Mouse (Mus musculus) olfactory bulb, adult 2 months (tissue): ENCODE data around the gene St6galnac3. TPM values are rescaled to one million over a fixed set of nuclear protein-coding genes. Genes with fewer than 3 reads are reported as not detected.

Source experiments
- H3K27ac ChIP-seq: fragments of 200-500 bp; 2 replicates; pipeline ENCODE4 v1.5.1; 2012; ENCODE audit warnings: low read depth, low read length; ENCODE audit not compliant: insufficient read depth
- H3K4me1 ChIP-seq: fragments of 200-500 bp; 2 replicates; pipeline ENCODE4 v1.6.1; 2012; ENCODE audit warnings: low read length; ENCODE audit not compliant: control insufficient read depth, insufficient read depth
- H3K4me3 ChIP-seq: fragments of 200-500 bp; 2 replicates; pipeline ENCODE4 v1.5.1; 2012; ENCODE audit warnings: mild to moderate bottlenecking, low read depth, low read length, moderate library complexity; ENCODE audit not compliant: insufficient read depth
- CTCF ChIP-seq: fragments of 200-500 bp; IDR thresholded peaks from 2 replicates; pipeline ENCODE4 v1.5.1; 2012; ENCODE audit warnings: low read depth, mild to moderate bottlenecking, low read length, moderate library complexity; ENCODE audit not compliant: insufficient read depth
- POLR2A ChIP-seq: fragments of 200-500 bp; IDR thresholded peaks from 2 replicates; pipeline ENCODE4 v1.6.1; 2012; ENCODE audit warnings: mild to moderate bottlenecking, low read depth, low read length, moderate library complexity; ENCODE audit not compliant: insufficient read depth
- WGBS: fragments of 180-500 bp; shearing (Covaris S2); methylation state at CpG from one replicate; pipeline ENCODE4 v1.1.7; 2018; 5-methylcytosine and 5-hydroxymethylcytosine counted together
- polyA plus RNA-seq: library from polyadenylated mRNA; stranded (reverse); fragments of >200 nt; gene quantifications from 2 replicates; pipeline ENCODE4 v1.2.4, GENCODE M21; 2012; ENCODE audit warnings: low replicate concordance; ENCODE audit not compliant: missing spikeins, insufficient read depth, insufficient read length

The St6galnac3 gene
- polyA plus RNA-seq, 1 experiment, result not detected

GRCm38 (mm10) chr3:153456227-153456626, 268.7 kb downstream of the St6galnac3 start:
- no peak overlapping the region for H3K4me3 ChIP-seq
- TF ChIP-seq POLR2A (no peak), CTCF (no peak)
- 0 out of 2 replicates have a peak overlapping the region, but pooled peaks have one; percentile 4 for H3K27ac ChIP-seq
- 31% methylated on average over 5 of the region's 5 CpGs for WGBS
- H3K4me1 ChIP-seq, result peaks cover 14% of the 10 kb centered on the region

DNA sequence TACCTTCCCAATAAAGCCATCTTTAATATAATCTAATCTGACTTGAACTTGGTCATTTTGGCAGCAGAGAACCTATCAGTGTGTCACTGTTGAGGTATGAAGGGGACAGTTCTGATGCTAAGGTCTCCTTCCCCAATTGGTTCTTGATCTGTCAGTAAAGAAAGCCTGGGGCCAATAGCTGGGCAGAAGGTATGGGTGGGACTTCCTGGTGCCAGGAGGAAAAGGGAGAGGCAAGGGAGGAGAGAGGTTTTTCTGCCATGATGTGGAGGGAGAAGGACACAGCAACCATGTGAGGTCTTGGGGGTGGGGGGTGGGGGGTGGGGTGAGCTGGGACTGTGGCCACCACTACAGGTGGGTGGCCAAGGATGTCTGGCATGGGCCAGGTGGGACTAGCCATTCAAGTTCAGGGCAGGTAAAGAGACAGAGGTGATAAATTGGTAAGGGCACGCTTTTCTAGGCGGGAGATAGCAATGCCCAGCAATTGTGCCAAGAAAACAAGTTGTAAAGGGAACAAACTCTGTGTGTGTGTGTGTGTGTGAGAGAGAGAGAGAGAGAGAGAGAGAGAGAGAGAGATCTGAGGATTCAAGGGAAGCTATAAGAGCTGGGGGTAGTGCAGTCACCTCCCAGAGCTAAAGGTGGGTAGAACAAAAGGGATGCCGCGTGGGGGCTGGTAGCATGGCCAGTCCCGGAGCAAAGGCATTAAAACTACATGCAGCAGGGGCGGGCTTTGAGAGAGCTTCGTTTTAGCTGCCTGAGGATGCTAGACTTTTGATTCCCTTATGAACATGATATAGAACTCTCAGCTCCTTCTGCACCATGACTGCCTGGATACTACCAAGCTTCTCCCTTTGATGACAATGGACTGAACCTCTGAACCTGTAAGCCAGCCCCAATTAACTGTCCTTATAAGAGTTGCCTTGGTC, 271.6 kb downstream of the St6galnac3 start:
- WGBS, result 90% methylated on average over 7 of the region's 7 CpGs
- Histone ChIP-seq H3K4me1 (peaks cover 10% of the 10 kb centered on the region), H3K27ac (no peak overlapping the region), H3K4me3 (no peak overlapping the region)
- TF ChIP-seq POLR2A (no peak), CTCF (no peak)

GRCm38 (mm10) chr3:153452299-153452996, 272.5 kb downstream of the St6galnac3 start:
- H3K27ac ChIP-seq, result no peak overlapping the region
- H3K4me1 ChIP-seq, result peaks cover 7% of the 10 kb centered on the region; the same call in 1 of the 2 replicates
- TF ChIP-seq CTCF (no peak), POLR2A (no peak)
- no peak overlapping the region for H3K4me3 ChIP-seq
- WGBS, result 97% methylated on average over 3 of the region's 3 CpGs

DNA sequence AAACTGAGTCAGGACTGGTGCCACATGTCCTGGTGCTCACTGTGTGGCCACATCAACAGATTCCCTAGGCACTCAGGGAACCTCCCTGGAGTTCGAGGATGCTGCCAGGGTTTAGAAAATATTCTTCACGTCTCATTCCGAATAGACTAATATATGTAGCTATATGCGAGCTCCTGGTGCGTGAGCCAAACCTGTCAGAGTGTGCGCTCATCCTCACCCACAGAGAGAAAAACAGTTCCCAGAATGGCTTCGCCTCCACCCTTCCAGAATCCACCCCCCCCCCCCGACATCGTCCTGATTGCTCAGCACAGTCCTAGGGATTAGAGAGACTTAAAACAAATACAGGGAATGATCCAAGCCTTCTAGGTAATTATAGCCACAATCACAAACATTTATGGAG, 283.6 kb downstream of the St6galnac3 start:
- Histone ChIP-seq H3K4me3 (no peak overlapping the region), H3K4me1 (peaks cover 12% of the 10 kb centered on the region; the same call in 1 of the 2 replicates), H3K27ac (no peak overlapping the region)
- 60% methylated on average over 9 of the region's 9 CpGs for WGBS
- TF ChIP-seq POLR2A (no peak), CTCF (no peak)

- no peak for TF ChIP-seq POLR2A
- TF ChIP-seq CTCF, result no peak
- H3K4me3 ChIP-seq, result no peak overlapping the region
- H3K27ac ChIP-seq, result no peak overlapping the region
- WGBS, result 92% methylated on average over 17 of the region's 17 CpGs
- H3K4me1 ChIP-seq, result peaks cover 4% of the 10 kb centered on the region; the same call in 1 of the 2 replicates
Measured at GRCm38 (mm10) chr3:153436076-153437021, 288.6 kb downstream of the St6galnac3 start.

- Histone ChIP-seq H3K27ac (no peak overlapping the region), H3K4me1 (0 out of 2 replicates have a peak, but pooled peaks cover 3% of the 10 kb centered on the region), H3K4me3 (no peak overlapping the region)
- 89% methylated on average over 8 of the region's 8 CpGs for WGBS
- TF ChIP-seq CTCF (no peak), POLR2A (no peak)
Measured at GRCm38 (mm10) chr3:153433010-153433409, 292.0 kb downstream of the St6galnac3 start.

DNA sequence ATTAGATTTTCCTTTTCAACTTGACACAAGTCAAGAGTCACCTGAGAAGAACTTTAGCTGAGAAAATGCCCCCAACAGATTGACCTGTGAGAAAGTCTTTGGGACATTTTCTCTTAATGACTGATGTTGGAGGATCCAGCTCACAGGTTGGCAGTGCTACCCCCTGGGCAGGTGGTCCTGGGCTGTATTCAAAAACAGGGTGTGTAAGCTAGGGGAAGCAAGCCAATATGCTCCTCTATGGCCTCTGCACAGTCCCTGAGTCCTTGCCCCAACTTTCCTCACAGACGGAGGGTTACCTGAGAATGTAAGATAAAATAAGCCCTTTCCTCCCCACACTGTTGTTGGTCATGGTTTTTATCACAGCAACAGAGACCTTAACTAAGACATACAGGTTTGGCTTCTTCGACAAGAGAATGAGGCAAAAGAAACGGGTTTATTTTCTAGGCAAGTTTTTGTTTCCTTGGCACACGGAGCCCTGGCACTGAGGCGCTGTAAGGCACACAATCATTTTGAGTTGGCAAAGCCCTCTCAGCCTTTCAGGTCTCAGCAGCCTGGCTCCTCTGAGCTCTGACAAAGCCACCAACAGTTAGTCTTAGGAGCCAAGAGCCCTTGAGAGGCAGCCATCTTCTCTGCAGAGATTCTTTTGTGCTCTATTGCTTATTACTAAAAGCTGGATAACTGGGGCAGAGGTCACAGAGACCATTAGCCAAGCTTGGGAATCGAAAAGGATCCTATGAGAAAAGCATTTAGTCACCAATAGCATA, 292.7 kb downstream of the St6galnac3 start:
- WGBS, result 72% methylated on average over 6 of the region's 6 CpGs
- TF ChIP-seq CTCF (no peak), POLR2A (no peak)
- H3K4me1 ChIP-seq, result 0 out of 2 replicates have a peak, but pooled peaks cover 6% of the 10 kb centered on the region
- no peak overlapping the region for H3K27ac ChIP-seq
- H3K4me3 ChIP-seq, result no peak overlapping the region
